Mouse (Mus musculus) ES-E14 (cell line): ENCODE data around the gene Sec61a2.

Experiments used
- MAFK ChIP-seq: IDR thresholded peaks from 2 replicates; pipeline ENCODE4 v1.6.1; 2014; ENCODE audit warnings: mild to moderate bottlenecking, low read depth, low read length, inconsistent platforms; ENCODE audit not compliant: insufficient read depth
- ZC3H11A ChIP-seq: IDR thresholded peaks from 2 replicates; pipeline ENCODE4 v1.6.1; 2012; ENCODE audit warnings: low read depth, mild to moderate bottlenecking, inconsistent platforms, low read length, borderline replicate concordance

DNA sequence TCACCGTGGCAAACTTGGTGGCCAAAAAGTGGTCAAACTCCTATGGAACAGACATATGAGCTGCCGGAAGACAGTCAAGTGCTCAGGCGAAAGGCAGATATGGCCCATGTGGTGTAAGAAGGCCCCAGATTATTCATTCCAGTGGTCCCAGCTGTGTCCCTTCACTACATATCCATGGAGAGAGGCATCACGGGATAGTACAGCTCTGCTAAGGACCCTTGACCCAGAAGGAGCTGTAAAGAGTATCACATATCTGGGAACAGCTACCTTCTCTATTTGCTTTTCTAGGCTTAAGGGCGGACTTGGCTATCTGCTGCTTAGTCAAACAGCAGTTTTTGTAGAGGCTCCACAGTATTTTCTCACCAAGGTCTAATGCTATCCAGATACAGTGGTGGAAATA, 34.6 kb upstream of the Sec61a2 start:
- TF ChIP-seq MAFK (no peak), ZC3H11A (no peak)
